Mouse (Mus musculus): ENCODE results near the gene Thap12.

- TF ChIP-seq CTCF (IDR thresholded peaks at IDR 0.05; ENCODE audit: borderline replicate concordance, control insufficient read depth, extremely low read depth, insufficient read depth, low read length, poor library complexity) (no peak), POLR2A (IDR thresholded peaks at IDR 0.05; ENCODE audit: control insufficient read depth, extremely low read depth, insufficient read depth, low read length, poor library complexity) (no peak)
Measured at GRCm38 (mm10) chr7:98678441-98678840, 24.5 kb upstream of the Thap12 start.

Measured in thymus, adult 2 months (tissue).